Mouse (Mus musculus) hindbrain, postnatal 0 days (tissue): Measurements from ENCODE around the gene Sdf2l1. TPM values are rescaled to one million over a fixed set of nuclear protein-coding genes. Genes with fewer than 3 reads are reported as not detected.

Source experiments
- ATAC-seq: fragments of 200-750 bp; cut with Nextera tagmentation; 2 replicates; pipeline ENCODE4 v1.8.0; 2017; ENCODE audit warnings: mild to moderate bottlenecking, moderate TSS enrichment, moderate library complexity
- DNase-seq: peaks from one replicate; pipeline ENCODE4 v3.0.0-alpha.2; 2015; ENCODE audit warnings: low spot score
- H3K27ac ChIP-seq: fragments of 300-500 bp; sonication (generic); 2 replicates; pipeline ENCODE4 v1.5.1; 2014; ENCODE audit warnings: mild to moderate bottlenecking
- H3K27me3 ChIP-seq: fragments of 300-500 bp; sonication (generic); 2 replicates; pipeline ENCODE4 v1.6.1; 2014; ENCODE audit warnings: low read length, mixed read lengths; ENCODE audit not compliant: insufficient read depth
- H3K36me3 ChIP-seq: fragments of 300-500 bp; sonication (generic); 2 replicates; pipeline ENCODE4 v1.6.1; 2014; ENCODE audit warnings: low read length, mixed read lengths; ENCODE audit not compliant: insufficient read depth
- H3K4me1 ChIP-seq: fragments of 300-500 bp; sonication (generic); 2 replicates; pipeline ENCODE4 v1.6.1; 2014; ENCODE audit warnings: antibody characterized with exemption, low read length, mixed read lengths; ENCODE audit not compliant: insufficient read depth
- H3K4me2 ChIP-seq: fragments of 300-500 bp; sonication (generic); 2 replicates; pipeline ENCODE4 v1.6.1; 2014; ENCODE audit warnings: low read depth, mild to moderate bottlenecking, low read length, moderate library complexity, mixed read lengths
- H3K4me3 ChIP-seq: fragments of 300-500 bp; sonication (generic); 2 replicates; pipeline ENCODE4 v1.5.1; 2014; ENCODE audit warnings: low read length
- H3K9ac ChIP-seq: fragments of 300-500 bp; sonication (generic); replicated peaks from 2 replicates; pipeline ENCODE4 v1.6.1; 2014; ENCODE audit warnings: mild to moderate bottlenecking, low read length, moderate library complexity, mixed read lengths
- H3K9me3 ChIP-seq: fragments of 300-500 bp; sonication (generic); 2 replicates; pipeline ENCODE4 v1.6.1; 2016; ENCODE audit warnings: low read length, mixed read lengths
- CTCF ChIP-seq: IDR thresholded peaks from 2 replicates; pipeline ENCODE4 v1.5.1; 2016; ENCODE audit warnings: antibody characterized with exemption, control low read depth, low read depth
- WGBS: fragments of 180-500 bp; shearing (Covaris S2); extraction: QIAGEN DNeasy Blood & Tissue Kit; methylation state at CpG from one replicate; pipeline ENCODE4 v1.1.7; 2014; 5-methylcytosine and 5-hydroxymethylcytosine counted together
- polyA plus RNA-seq: library from polyadenylated mRNA; unstranded; fragments of >200 nt; fragmentation: Nextera tagmentation; extraction: Ambion mirVana; gene quantifications from 2 replicates; pipeline ENCODE4 v1.2.1, GENCODE M21; 2015
- total RNA-seq: library from RNA; depleted of rRNA; stranded (reverse); fragments of >200 nt; gene quantifications from 2 replicates; pipeline ENCODE4 v1.2.3, GENCODE M21; 2014

The Sdf2l1 gene
- total and polyA plus RNA-seq, 2 experiments from 2014 or later: 15.3 to 18.4 TPM

GRCm38 (mm10) chr16:17154346-17154745, 22.2 kb upstream of the Sdf2l1 start:
- no peak for TF ChIP-seq CTCF
- H3K9me3 ChIP-seq: no peaks in the 10 kb centered on the region
- H3K4me3 ChIP-seq: no peak overlapping the region
- DNase-seq (no peak), ATAC-seq (no peak)
- H3K36me3 ChIP-seq: peaks cover 32% of the 10 kb centered on the region
- 93% methylated on average over 2 of the region's 2 CpGs for WGBS
- H3K27ac ChIP-seq: no peak overlapping the region
- no peaks in the 10 kb centered on the region for H3K27me3 ChIP-seq
- H3K9ac ChIP-seq: no peak overlapping the region
- no peak overlapping the region for H3K4me2 ChIP-seq
- no peaks in the 10 kb centered on the region for H3K4me1 ChIP-seq

GRCm38 (mm10) chr16:17151874-17152273, 19.7 kb upstream of the Sdf2l1 start:
- no peak overlapping the region for H3K4me2 ChIP-seq
- WGBS: 96% methylated on average over 4 of the region's 4 CpGs
- no peaks in the 10 kb centered on the region for H3K27me3 ChIP-seq
- H3K27ac ChIP-seq: no peak overlapping the region
- no peak overlapping the region for H3K4me3 ChIP-seq
- H3K36me3 ChIP-seq: peaks cover 18% of the 10 kb centered on the region
- no peaks in the 10 kb centered on the region for H3K9me3 ChIP-seq
- peaks cover 5% of the 10 kb centered on the region; the same call in 1 of the 2 replicates for H3K4me1 ChIP-seq
- no peak for TF ChIP-seq CTCF
- no peak for ATAC-seq
- no peak overlapping the region for H3K9ac ChIP-seq
- DNase-seq: no peak

GRCm38 (mm10) chr16:17150520-17151258, 18.5 kb upstream of the Sdf2l1 start:
- DNase-seq: no peak
- Histone ChIP-seq H3K36me3 (peaks cover 18% of the 10 kb centered on the region), H3K27ac (no peak overlapping the region), H3K4me2 (no peak overlapping the region), H3K4me1 (peaks cover 5% of the 10 kb centered on the region; the same call in 1 of the 2 replicates), H3K4me3 (no peak overlapping the region), H3K9ac (no peak overlapping the region), H3K27me3 (no peaks in the 10 kb centered on the region), H3K9me3 (no peaks in the 10 kb centered on the region)
- TF ChIP-seq CTCF: no peak
- no peak for ATAC-seq
- WGBS: 89% methylated on average over 7 of the region's 7 CpGs

GRCm38 (mm10) chr16:17148084-17148483, 15.9 kb upstream of the Sdf2l1 start:
- Histone ChIP-seq H3K9ac (peak overlapping the region; percentile 63; the same call in 1 of the 2 replicates), H3K27me3 (no peaks in the 10 kb centered on the region), H3K27ac (no peak overlapping the region), H3K4me2 (peak overlapping the region; percentile 92), H3K4me3 (peak overlapping the region; percentile 64), H3K36me3 (peaks cover 12% of the 10 kb centered on the region), H3K9me3 (no peaks in the 10 kb centered on the region), H3K4me1 (peaks cover 5% of the 10 kb centered on the region; the same call in 1 of the 2 replicates)
- ATAC-seq: peak; percentile 13; the same call in 1 of the 2 replicates
- 7% methylated on average over 16 of the region's 16 CpGs for WGBS
- peak; percentile 18 for DNase-seq
- TF ChIP-seq CTCF: peak; percentile 41; the same call in 1 of the 2 replicates

- DNase-seq (peak; percentile 64), ATAC-seq (peak; percentile 69)
- WGBS: under 1% methylated on average over 41 of the region's 41 CpGs
- Histone ChIP-seq H3K4me2 (peak overlapping the region; percentile 92), H3K9me3 (no peaks in the 10 kb centered on the region), H3K27ac (peak overlapping the region; percentile 74), H3K4me3 (peak overlapping the region; percentile 64), H3K9ac (peak overlapping the region; percentile 63), H3K4me1 (peaks cover 5% of the 10 kb centered on the region; the same call in 1 of the 2 replicates), H3K27me3 (no peaks in the 10 kb centered on the region), H3K36me3 (peaks cover 6% of the 10 kb centered on the region; the same call in 1 of the 2 replicates)
- TF ChIP-seq CTCF: no peak
Observed at GRCm38 (mm10) chr16:17147391-17147929, 15.3 kb upstream of the Sdf2l1 start.

- peak; percentile 75 for TF ChIP-seq CTCF
Observed at GRCm38 (mm10) chr16:17146772-17147235, 14.6 kb upstream of the Sdf2l1 start, which contains the start of gene Ccdc116. Ccdc116 (minus strand) TSS chr16:17147229.

More at GRCm38 (mm10) chr16:17146772-17147235, 14.6 kb upstream of the Sdf2l1 start, which contains the start of gene Ccdc116:
- peak within 1 kb of the TSS; percentile 64 for H3K4me3 ChIP-seq
- peak within 1 kb of the TSS; percentile 63 for H3K9ac ChIP-seq
- peak within 1 kb of the TSS; percentile 92 for H3K4me2 ChIP-seq
- DNase-seq (peak; percentile 95), ATAC-seq (peak; percentile 89)
- H3K36me3 ChIP-seq: no peaks in the 10 kb centered on the region
- H3K4me1 ChIP-seq: peaks cover 5% of the 10 kb centered on the region; the same call in 1 of the 2 replicates
- H3K9me3 ChIP-seq: no peaks in the 10 kb centered on the region
- peak within 1 kb of the TSS; percentile 74 for H3K27ac ChIP-seq
- 0% methylated on average over 28 of the region's 34 CpGs for WGBS
- H3K27me3 ChIP-seq: no peaks in the 10 kb centered on the region
